Mouse (Mus musculus): ENCODE measurements around the gene Cntnap1. TPM values are rescaled to one million over a fixed set of nuclear protein-coding genes. Genes with fewer than 3 reads are reported as not detected.

The Cntnap1 gene
- total RNA-seq, 4 experiments from 2014 or later: 173 to 184 (median 176) TPM

Small RNA genes within 50 kb of the gene (microRNA-seq; reads per million reads assigned to microRNA genes)
- gene Gm27626: 0 reads per million in 2 experiments

Other genes with a start within 250 kb of the Cntnap1 start
- gene Stat3, start 231.0 kb upstream of the Cntnap1 start, total RNA-seq (2022): 10 to 100 TPM; 39.0 to 54.7 (median 46.3) TPM
- gene Cavin1, start 199.6 kb upstream of the Cntnap1 start, total RNA-seq (2022): 10 to 100 TPM; 18.7 to 20.9 (median 20.8) TPM
- 100 to 1,000 TPM; 407 to 438 (median 419) TPM for gene Atp6v0a1, start 161.1 kb upstream of the Cntnap1 start, total RNA-seq (2022)
- 10 to 100 TPM; 10.4 to 18.5 (median 12.8) TPM for gene Naglu, start 100.5 kb upstream of the Cntnap1 start, total RNA-seq (2022)
- gene Hsd17b1, start 92.1 kb upstream of the Cntnap1 start, total RNA-seq (2022): 1 to 10 TPM in 1 of 4 experiments, under 1 TPM in 3; 0.46 to 1.8 (median 0.60) TPM
- gene Coasy, start 88.0 kb upstream of the Cntnap1 start, total RNA-seq (2022): 10 to 100 TPM; 20.7 to 26.2 (median 23.7) TPM
- 10 to 100 TPM; 31.1 to 41.9 (median 37.1) TPM for gene Mlx, start 83.2 kb upstream of the Cntnap1 start, total RNA-seq (2022)
- 1 to 10 TPM; 2.2 to 4.7 (median 3.8) TPM for gene Psmc3ip, start 75.1 kb upstream of the Cntnap1 start, total RNA-seq (2022)
- 10 to 100 TPM; 50.1 to 52.2 (median 50.9) TPM for gene Retreg3, start 50.6 kb upstream of the Cntnap1 start, total RNA-seq (2022)
- gene Tubg1, start 50.6 kb upstream of the Cntnap1 start, total RNA-seq (2022): 10 to 100 TPM; 47.1 to 49.2 (median 47.9) TPM
- 10 to 100 TPM; 53.1 to 58.8 (median 56.7) TPM for gene Tubg2, start 14.6 kb upstream of the Cntnap1 start, total RNA-seq (2022)
- 10 to 100 TPM; 13.5 to 15.9 (median 15.3) TPM for gene Plekhh3, start 828 bp downstream of the Cntnap1 start, total RNA-seq (2022)
- under 1 TPM in 2 of 4 experiments, not detected in 2; 0.18 to 0.34 TPM for gene Ccr10, start 4.9 kb downstream of the Cntnap1 start, total RNA-seq (2022)
- 10 to 100 TPM; 62.4 to 63.9 (median 63.7) TPM for gene Ezh1, start 55.9 kb downstream of the Cntnap1 start, total RNA-seq (2022)
- gene Ramp2, start 75.5 kb downstream of the Cntnap1 start, total RNA-seq (2022): 10 to 100 TPM; 32.9 to 51.1 (median 37.6) TPM
- 10 to 100 TPM; 56.7 to 70.0 (median 65.8) TPM for gene Vps25, start 83.2 kb downstream of the Cntnap1 start, total RNA-seq (2022)
- gene Wnk4, start 90.0 kb downstream of the Cntnap1 start, total RNA-seq (2022): 10 to 100 TPM; 11.1 to 12.2 (median 11.6) TPM
- under 1 TPM; 0.25 to 0.55 (median 0.35) TPM for gene Cntd1, start 108.5 kb downstream of the Cntnap1 start, total RNA-seq (2022)
- gene Coa3, start 108.6 kb downstream of the Cntnap1 start, total RNA-seq (2022): 100 to 1,000 TPM in 2 of 4 experiments, 10 to 100 TPM in 2; 95.8 to 105 (median 101) TPM
- gene Becn1, start 131.8 kb downstream of the Cntnap1 start, total RNA-seq (2022): 100 to 1,000 TPM; 178 to 237 (median 199) TPM
- gene Psme3, start 145.7 kb downstream of the Cntnap1 start, total RNA-seq (2022): 100 to 1,000 TPM; 108 to 132 (median 125) TPM
- 1 to 10 TPM; 3.8 to 5.3 (median 4.7) TPM for gene Aoc2, start 154.5 kb downstream of the Cntnap1 start, total RNA-seq (2022)
- gene Aoc3, start 160.1 kb downstream of the Cntnap1 start, total RNA-seq (2022): under 1 TPM; 0.39 to 0.75 (median 0.59) TPM
- not detected for gene G6pc, start 197.0 kb downstream of the Cntnap1 start, total RNA-seq (2022)
- gene Aarsd1, start 247.1 kb downstream of the Cntnap1 start, total RNA-seq (2022): 10 to 100 TPM; 47.2 to 57.2 (median 47.5) TPM